ENCODE assay signal across 12 mouse cellular contexts in genomic region chr16:22348478-22349270, GRCm38 (mm10).
DNase-seq lines count a peak whose midpoint lies in the region; ATAC-seq and TF ChIP-seq lines count a peak whose summit lies in the region.
"Had no signal": no experiment of that assay in that cellular context is flagged by ENCODE, and none has a peak within 500 bp of the region (broad histone marks: within the 10 kb centered on the region; RNA-seq: fewer than 3 reads in every experiment).

No protein-coding gene starts in this region.

- H3K36me3 ChIP-seq in embryonic facial prominence, embryonic 13.5 days = no peaks in the 10 kb centered on the region
- H3K36me3 ChIP-seq in embryonic facial prominence, embryonic 10.5 days (replicated peaks) = no peaks in the 10 kb centered on the region
- H3K36me3 ChIP-seq: forebrain, embryonic 12.5 days had no signal

- no peak for TF ChIP-seq CTCF in olfactory bulb, adult 2 months (IDR thresholded peaks at IDR 0.05; ENCODE audit: insufficient read depth, low read depth, low read length)

- no peak overlapping the region for H3K4me3 ChIP-seq in embryonic facial prominence, embryonic 13.5 days
- no peak overlapping the region for H3K4me3 ChIP-seq in embryonic facial prominence, embryonic 10.5 days
- no peak overlapping the region for H3K4me3 ChIP-seq in olfactory bulb, adult 2 months (ENCODE audit: insufficient read depth, low read depth, low read length)
- H3K4me3 ChIP-seq: forebrain, embryonic 12.5 days had no signal

- TF ChIP-seq POLR2A in olfactory bulb, adult 2 months (IDR thresholded peaks at IDR 0.05; ENCODE audit: insufficient read depth, low read depth, low read length) = no peak

- no peak overlapping the region for H3K27ac ChIP-seq in embryonic facial prominence, embryonic 13.5 days
- no peak overlapping the region for H3K27ac ChIP-seq in embryonic facial prominence, embryonic 10.5 days (replicated peaks)
- peak overlapping the region; percentile 89 for H3K27ac ChIP-seq in olfactory bulb, adult 2 months (ENCODE audit: insufficient read depth, low read depth, low read length)
- H3K27ac ChIP-seq: forebrain, embryonic 12.5 days had no signal

- intact Hi-C loops in left cerebral cortex, postnatal 4 days (cut with DNase I) = no loop called here

- no peaks in the 10 kb centered on the region for H3K4me1 ChIP-seq in embryonic facial prominence, embryonic 13.5 days
- H3K4me1 ChIP-seq in embryonic facial prominence, embryonic 10.5 days = peaks cover 3% of the 10 kb centered on the region
- H3K4me1 ChIP-seq in olfactory bulb, adult 2 months (ENCODE audit: control insufficient read depth, insufficient read depth, low read length) = peaks cover 16% of the 10 kb centered on the region
- H3K4me1 ChIP-seq: forebrain, embryonic 12.5 days had no signal

- DNase-seq in embryonic facial prominence, embryonic 10.5 days (ENCODE audit: low spot score) = no peak
- DNase-seq in left cerebral cortex, adult 11 months (ENCODE audit: low spot score) = peak; percentile 74
- DNase-seq in left cerebral cortex, postnatal 4 days = no peak
- DNase-seq in yolk sac, embryonic 10.5 days (ENCODE audit: low spot score) = no peak
- DNase-seq in natural killer cell, adult 2 months (ENCODE audit: low spot score in 2 of 2) = no peak
- DNase-seq: cerebellum, adult 8-10 months; kidney, adult 2 months; lung, adult 2 months had no signal

- no peaks in the 10 kb centered on the region for H3K9me3 ChIP-seq in embryonic facial prominence, embryonic 13.5 days
- no peaks in the 10 kb centered on the region for H3K9me3 ChIP-seq in embryonic facial prominence, embryonic 10.5 days
- H3K9me3 ChIP-seq: forebrain, embryonic 12.5 days had no signal

- no peak overlapping the region for H3K9ac ChIP-seq in embryonic facial prominence, embryonic 13.5 days
- H3K9ac ChIP-seq: forebrain, embryonic 12.5 days had no signal

- H3K4me2 ChIP-seq in embryonic facial prominence, embryonic 13.5 days = peak overlapping the region; percentile 31; the same call in 1 of the 2 replicates
- H3K4me2 ChIP-seq: forebrain, embryonic 12.5 days had no signal

- no peaks in the 10 kb centered on the region for H3K27me3 ChIP-seq in embryonic facial prominence, embryonic 13.5 days
- no peaks in the 10 kb centered on the region for H3K27me3 ChIP-seq in embryonic facial prominence, embryonic 10.5 days (replicated peaks; ENCODE audit: low read depth, poor library complexity, severe bottlenecking)
- H3K27me3 ChIP-seq: forebrain, embryonic 12.5 days had no signal

- WGBS in embryonic facial prominence, embryonic 13.5 days = 33% methylated on average over 16 of the region's 16 CpGs
- WGBS in embryonic facial prominence, embryonic 10.5 days = 31% methylated on average over 16 of the region's 16 CpGs
- 28% methylated on average over 16 of the region's 16 CpGs for WGBS in olfactory bulb, adult 2 months

- no peak for ATAC-seq in embryonic facial prominence, embryonic 13.5 days (ENCODE audit: insufficient number of reproducible peaks, insufficient read depth, low FRiP score, low TSS enrichment, low read depth)
- ATAC-seq in granulocyte monocyte progenitor cell, adult 5-6 weeks (replicated peaks; ENCODE audit: poor library complexity, severe bottlenecking) = peak; percentile 58
